Mouse (Mus musculus) testis, adult 2 months (tissue): ENCODE measurements around the gene Stat6.
A peak's percentile ranks its signal among the peaks of the same experiment; 100 is the strongest.

ENCODE experiments used
- CTCF ChIP-seq: fragments of 200-500 bp; IDR thresholded peaks from 2 replicates; pipeline ENCODE4 v1.5.1; 2012; ENCODE audit warnings: low read depth, mild to moderate bottlenecking, inconsistent platforms, low read length, moderate library complexity; ENCODE audit not compliant: control insufficient read depth, insufficient read depth, insufficient replicate concordance
- POLR2A ChIP-seq: fragments of 200-500 bp; IDR thresholded peaks from 2 replicates; pipeline ENCODE4 v1.6.1; 2012; ENCODE audit warnings: low read depth, mild to moderate bottlenecking, inconsistent platforms, low read length, moderate library complexity; ENCODE audit not compliant: control insufficient read depth

GRCm38 (mm10) chr10:127704766-127705220, 62.0 kb downstream of the Stat6 start, which contains the start of gene Myo1a:
- TF ChIP-seq CTCF (peak; percentile 57; the same call in 1 of the 2 replicates), POLR2A (no peak)
